Mouse (Mus musculus): Measurements from ENCODE around the gene Palm2. TPM values are rescaled to one million over a fixed set of nuclear protein-coding genes. Genes with fewer than 3 reads are reported as not detected.

Palm2 gene
- polyA plus RNA-seq, 1 experiment = not detected

GRCm38 (mm10) chr4:57751054-57751453 is 317.0 kb downstream of the Palm2 start:
- no peak overlapping the region for H3K4me3 ChIP-seq (replicated peaks)
- no peaks in the 10 kb centered on the region for H3K36me3 ChIP-seq (replicated peaks; ENCODE audit: low read length)
- H3K9me3 ChIP-seq = peaks cover 3% of the 10 kb centered on the region
- peaks cover 11% of the 10 kb centered on the region for H3K4me1 ChIP-seq
- peaks cover 13% of the 10 kb centered on the region for H3K27me3 ChIP-seq (replicated peaks)
- TF ChIP-seq GATA1 (IDR thresholded peaks at IDR 0.05; ENCODE audit: borderline replicate concordance, low read length) (no peak), FLI1 (IDR thresholded peaks at IDR 0.05; ENCODE audit: low read length) (no peak)

- Histone ChIP-seq H3K27me3 (replicated peaks) (peaks cover 13% of the 10 kb centered on the region), H3K36me3 (replicated peaks; ENCODE audit: low read length) (no peaks in the 10 kb centered on the region), H3K9me3 (no peaks in the 10 kb centered on the region), H3K4me3 (replicated peaks) (no peak overlapping the region), H3K4me1 (peaks cover 11% of the 10 kb centered on the region)
- TF ChIP-seq GATA1 (IDR thresholded peaks at IDR 0.05; ENCODE audit: borderline replicate concordance, low read length) = no peak
- TF ChIP-seq FLI1 (IDR thresholded peaks at IDR 0.05; ENCODE audit: low read length) = no peak
These were observed 317.5 kb downstream of the Palm2 start for GRCm38 (mm10) chr4:57751566-57751965.

GRCm38 (mm10) chr4:57755085-57755484 is 321.0 kb downstream of the Palm2 start:
- TF ChIP-seq FLI1 (IDR thresholded peaks at IDR 0.05; ENCODE audit: low read length) (no peak), GATA1 (IDR thresholded peaks at IDR 0.05; ENCODE audit: borderline replicate concordance, low read length) (no peak)
- peaks cover 11% of the 10 kb centered on the region for H3K4me1 ChIP-seq
- H3K9me3 ChIP-seq = no peaks in the 10 kb centered on the region
- H3K4me3 ChIP-seq (replicated peaks) = no peak overlapping the region
- no peaks in the 10 kb centered on the region for H3K36me3 ChIP-seq (replicated peaks; ENCODE audit: low read length)
- H3K27me3 ChIP-seq (replicated peaks) = peaks cover 14% of the 10 kb centered on the region

DNA sequence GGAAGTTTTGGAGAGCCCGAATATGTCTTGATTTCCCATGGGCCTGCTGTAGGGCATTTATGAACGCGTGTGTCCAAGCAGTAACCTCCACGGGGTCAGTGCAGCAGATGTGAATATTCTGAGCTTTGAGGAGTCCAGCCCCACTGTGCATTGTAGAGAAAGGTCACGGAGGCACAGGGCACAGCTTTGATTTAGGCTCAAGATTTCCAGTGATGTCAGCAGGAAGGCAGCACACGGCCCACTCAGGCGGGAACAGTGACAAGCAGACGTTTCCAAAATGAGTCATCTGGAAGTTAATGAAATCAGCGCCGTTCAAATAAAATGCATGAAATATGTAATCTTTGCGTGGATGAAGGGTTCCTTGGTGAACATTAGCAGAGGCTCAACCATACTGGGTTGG is 323.9 kb downstream of the Palm2 start:
- TF ChIP-seq GATA1 (IDR thresholded peaks at IDR 0.05; ENCODE audit: borderline replicate concordance, low read length) = no peak
- no peak for TF ChIP-seq FLI1 (IDR thresholded peaks at IDR 0.05; ENCODE audit: low read length)
- no peak overlapping the region for H3K4me3 ChIP-seq (replicated peaks)
- no peaks in the 10 kb centered on the region for H3K36me3 ChIP-seq (replicated peaks; ENCODE audit: low read length)
- H3K4me1 ChIP-seq = no peaks in the 10 kb centered on the region
- no peaks in the 10 kb centered on the region for H3K9me3 ChIP-seq
- H3K27me3 ChIP-seq (replicated peaks) = peaks cover 12% of the 10 kb centered on the region

Other genes with a start within 250 kb of the Palm2 start
- gene Ptpn3, start 132.4 kb upstream of the Palm2 start, polyA plus RNA-seq (2012; ENCODE audit: insufficient read depth, low replicate concordance) = 0.07 TPM in 1 of 2 replicates, not detected in the other
- gene Pakap, start 133.9 kb downstream of the Palm2 start, polyA plus RNA-seq (2012; ENCODE audit: insufficient read depth, low replicate concordance) = 0.63 and 1.0 TPM in 2 replicates